Mouse (Mus musculus) G1E (cell line): ENCODE data around the gene Tmcc1.

ENCODE experiments used
- CTCF ChIP-seq: IDR thresholded peaks from 2 replicates; pipeline ENCODE4 v1.5.1; 2012; ENCODE audit warnings: low read depth, low read length, inconsistent platforms, mixed read lengths
- GATA2 ChIP-seq: IDR thresholded peaks from 2 replicates; pipeline ENCODE4 v1.6.1; 2012; ENCODE audit warnings: low read depth, low read length, inconsistent platforms, borderline replicate concordance
- POLR2AphosphoS5 ChIP-seq: IDR thresholded peaks from 2 replicates; pipeline ENCODE4 v1.6.1; 2012; ENCODE audit warnings: low read depth, low read length, inconsistent platforms; ENCODE audit not compliant: insufficient replicate concordance
- TAL1 ChIP-seq: conservative IDR thresholded peaks from 2 replicates; pipeline ENCODE4 v1.6.1; 2012; ENCODE audit warnings: low read depth, low read length, inconsistent platforms, mixed read lengths

GRCm38 (mm10) chr6:116031052-116031451 lies 162.2 kb downstream of the Tmcc1 start:
- TF ChIP-seq CTCF (no peak), TAL1 (no peak), GATA2 (no peak), POLR2AphosphoS5 (no peak)
